Comparison of ENCODE assay signal across 14 mouse cellular contexts in the genomic region with DNA sequence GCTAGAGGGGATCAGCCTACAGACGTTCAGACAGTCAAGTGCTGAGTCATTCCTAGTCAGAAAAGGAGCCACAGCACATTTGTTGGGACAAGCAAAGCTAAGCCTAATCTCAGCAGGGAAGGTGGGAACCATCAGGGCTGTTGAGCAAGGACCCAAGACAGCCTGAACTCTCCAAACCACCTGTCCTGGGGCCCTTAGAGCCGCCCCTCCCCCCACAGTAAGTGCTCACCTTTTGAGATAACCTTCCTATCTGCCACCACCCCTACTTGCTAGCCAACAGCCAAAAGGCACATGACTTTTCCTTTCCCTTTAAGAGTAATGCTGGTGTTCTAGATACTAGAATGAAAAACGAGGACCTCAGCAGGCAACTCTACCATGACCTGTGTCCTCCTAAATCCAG. TPM values are rescaled to one million over a fixed set of nuclear protein-coding genes. Genes with fewer than 3 reads are reported as not detected.
DNase-seq lines count a peak whose midpoint lies in the region; ATAC-seq and TF ChIP-seq lines count a peak whose summit lies in the region.
"Had no signal": no experiment of that assay in that cellular context is flagged by ENCODE, and none has a peak within 500 bp of the region (broad histone marks: within the 10 kb centered on the region; RNA-seq: fewer than 3 reads in every experiment).

No protein-coding gene starts in this region.

- TF ChIP-seq CTCF in hindbrain, postnatal 0 days (IDR thresholded peaks at IDR 0.05; ENCODE audit: low read depth), result no peak

- H3K4me2 ChIP-seq in hindbrain, embryonic 12.5 days (replicated peaks), result peak overlapping the region; percentile 97; the same call in 1 of the 2 replicates
- H3K4me2 ChIP-seq in hindbrain, postnatal 0 days (ENCODE audit: low read depth, low read length), result no peak overlapping the region
- no peak overlapping the region for H3K4me2 ChIP-seq in neural tube, embryonic 13.5 days
- 0 out of 2 replicates have a peak overlapping the region, but pooled peaks have one; percentile 94 for H3K4me2 ChIP-seq in embryonic facial prominence, embryonic 14.5 days (ENCODE audit: low read depth, low read length)
- peak overlapping the region; percentile 99 for H3K4me2 ChIP-seq in myocyte (ENCODE audit: low read depth)

- H3K9ac ChIP-seq in hindbrain, embryonic 12.5 days, result no peak overlapping the region
- no peak overlapping the region for H3K9ac ChIP-seq in hindbrain, postnatal 0 days (replicated peaks; ENCODE audit: low read length)
- H3K9ac ChIP-seq in neural tube, embryonic 13.5 days, result no peak overlapping the region
- H3K9ac ChIP-seq in embryonic facial prominence, embryonic 14.5 days (ENCODE audit: low read depth, low read length), result no peak overlapping the region

- peaks cover 17% of the 10 kb centered on the region for H3K79me2 ChIP-seq in myocyte (ENCODE audit: control insufficient read depth, insufficient read depth)

- H3K36me3 ChIP-seq in hindbrain, embryonic 12.5 days, result peaks cover 59% of the 10 kb centered on the region
- peaks cover 43% of the 10 kb centered on the region for H3K36me3 ChIP-seq in hindbrain, postnatal 0 days (ENCODE audit: insufficient read depth, low read length)
- peaks cover 64% of the 10 kb centered on the region for H3K36me3 ChIP-seq in neural tube, embryonic 13.5 days
- H3K36me3 ChIP-seq in embryonic facial prominence, embryonic 14.5 days (ENCODE audit: control insufficient read depth, insufficient read depth, low read length), result peaks cover 58% of the 10 kb centered on the region
- H3K36me3 ChIP-seq in myocyte (ENCODE audit: control insufficient read depth, insufficient read depth), result no peaks in the 10 kb centered on the region

- no peak for ATAC-seq in hindbrain, embryonic 12.5 days (ENCODE audit: low FRiP score)
- ATAC-seq in hindbrain, postnatal 0 days, result no peak
- no peak for ATAC-seq in neural tube, embryonic 13.5 days (ENCODE audit: low read depth)
- ATAC-seq in embryonic facial prominence, embryonic 14.5 days (ENCODE audit: low read depth), result no peak

- no peak overlapping the region for H3ac ChIP-seq in myocyte (ENCODE audit: control insufficient read depth, insufficient read length)

- no peak for DNase-seq in hindbrain, postnatal 0 days (ENCODE audit: low spot score)
- no peak for DNase-seq in neural tube, embryonic 10.5 days (ENCODE audit: extremely low spot score, low spot score)
- DNase-seq in embryonic facial prominence, embryonic 14.5 days (ENCODE audit: low spot score), result no peak
- DNase-seq in layer of hippocampus, postnatal 10 days (ENCODE audit: low spot score in 2 of 2), result no peak
- no peak for DNase-seq in spleen, postnatal 10 days (ENCODE audit: low spot score in 2 of 2)
- DNase-seq: adrenal gland, postnatal 14 days; cerebellum, postnatal 36 days; kidney, postnatal 14 days; layer of hippocampus, postnatal 36 days; thymus, adult 18-20 months had no signal

- H3K4me3 ChIP-seq in hindbrain, embryonic 12.5 days, result no peak overlapping the region
- no peak overlapping the region for H3K4me3 ChIP-seq in hindbrain, postnatal 0 days (ENCODE audit: low read length)
- H3K4me3 ChIP-seq in neural tube, embryonic 13.5 days, result 0 out of 2 replicates have a peak overlapping the region, but pooled peaks have one; percentile 78
- H3K4me3 ChIP-seq in embryonic facial prominence, embryonic 14.5 days (ENCODE audit: low read depth, low read length), result no peak overlapping the region
- H3K4me3 ChIP-seq in myocyte, result peak overlapping the region; percentile 95

- no peaks in the 10 kb centered on the region for H3K27me3 ChIP-seq in hindbrain, embryonic 12.5 days
- H3K27me3 ChIP-seq in hindbrain, postnatal 0 days (ENCODE audit: insufficient read depth, low read length), result no peaks in the 10 kb centered on the region
- H3K27me3 ChIP-seq in neural tube, embryonic 13.5 days, result no peaks in the 10 kb centered on the region
- no peaks in the 10 kb centered on the region for H3K27me3 ChIP-seq in embryonic facial prominence, embryonic 14.5 days (replicated peaks; ENCODE audit: control insufficient read depth, insufficient read depth, low read length)
- H3K27me3 ChIP-seq in myocyte (ENCODE audit: control insufficient read depth, insufficient read depth, insufficient read length), result no peaks in the 10 kb centered on the region
- H3K27me3 ChIP-seq: limb, embryonic 15.5 days had no signal

- no peak for TF ChIP-seq POLR2A in myocyte (IDR thresholded peaks at IDR 0.05; ENCODE audit: insufficient read length, low read depth)

- WGBS in hindbrain, embryonic 12.5 days, result 90% methylated on average over 3 of the region's 3 CpGs
- WGBS in hindbrain, postnatal 0 days, result 89% methylated on average over 3 of the region's 3 CpGs
- WGBS in neural tube, embryonic 13.5 days, result 89% methylated on average over 3 of the region's 3 CpGs
- WGBS in embryonic facial prominence, embryonic 14.5 days, result 76% methylated on average over 3 of the region's 3 CpGs

- H3K9me3 ChIP-seq in hindbrain, embryonic 12.5 days (replicated peaks), result no peaks in the 10 kb centered on the region
- H3K9me3 ChIP-seq in hindbrain, postnatal 0 days (ENCODE audit: low read length), result no peaks in the 10 kb centered on the region
- no peaks in the 10 kb centered on the region for H3K9me3 ChIP-seq in neural tube, embryonic 13.5 days
- H3K9me3 ChIP-seq in embryonic facial prominence, embryonic 14.5 days (ENCODE audit: control insufficient read depth, low read length), result no peaks in the 10 kb centered on the region
- H3K9me3 ChIP-seq: limb, embryonic 15.5 days had no signal

- no peak overlapping the region for H3K27ac ChIP-seq in hindbrain, embryonic 12.5 days
- no peak overlapping the region for H3K27ac ChIP-seq in hindbrain, postnatal 0 days
- no peak overlapping the region for H3K27ac ChIP-seq in neural tube, embryonic 13.5 days (replicated peaks)
- H3K27ac ChIP-seq in embryonic facial prominence, embryonic 14.5 days (replicated peaks; ENCODE audit: low read depth, low read length), result no peak overlapping the region
- H3K27ac ChIP-seq: limb, embryonic 15.5 days had no signal

- H3K4me1 ChIP-seq in hindbrain, embryonic 12.5 days, result peaks cover 10% of the 10 kb centered on the region
- H3K4me1 ChIP-seq in hindbrain, postnatal 0 days (ENCODE audit: insufficient read depth, low read length), result peaks cover 9% of the 10 kb centered on the region
- peaks cover 15% of the 10 kb centered on the region for H3K4me1 ChIP-seq in neural tube, embryonic 13.5 days (replicated peaks)
- peaks cover 5% of the 10 kb centered on the region; the same call in 1 of the 2 replicates for H3K4me1 ChIP-seq in embryonic facial prominence, embryonic 14.5 days (ENCODE audit: control insufficient read depth, insufficient read depth, low read length)

TF ChIP-seq in myocyte, 11 proteins besides CTCF, POLR2A, EP300 and RAD21:
- TF ChIP-seq SRF (IDR thresholded peaks at IDR 0.05; ENCODE audit: control insufficient read depth, insufficient read length, low read depth) (no peak), MAX (IDR thresholded peaks at IDR 0.05; ENCODE audit: low read depth) (no peak), CEBPB (IDR thresholded peaks at IDR 0.05; ENCODE audit: insufficient read depth, poor library complexity, severe bottlenecking) (no peak), MYOG (IDR thresholded peaks at IDR 0.05; ENCODE audit: control insufficient read depth in 1 of 3, insufficient read depth in 1 of 3, insufficient read length in 2 of 3, low read depth in 2 of 3) (no peak), E2F4 (IDR thresholded peaks at IDR 0.05; ENCODE audit: insufficient read depth) (no peak), REST (IDR thresholded peaks at IDR 0.05; ENCODE audit: insufficient read depth, insufficient read length) (no peak)

RNA-seq across cellular contexts. Expression of gene Pwp2, which starts 1.4 kb away (rescaled TPM):
- 20.9 and 21.2 TPM in 2 replicates for polyA plus RNA-seq in hindbrain, embryonic 12.5 days (2016; fragmentation: Nextera tagmentation; extraction: Ambion mirVana)
- total RNA-seq in hindbrain, postnatal 0 days (2014; rRNA removed), result 18.5 and 22.4 TPM in 2 replicates
- polyA plus RNA-seq in hindbrain, postnatal 0 days (2015; fragmentation: Nextera tagmentation; extraction: Ambion mirVana), result 11.3 and 11.7 TPM in 2 replicates
- polyA plus RNA-seq in neural tube, embryonic 13.5 days (2015; fragmentation: Nextera tagmentation; extraction: Ambion mirVana), result 15.2 and 15.8 TPM in 2 replicates
- polyA plus RNA-seq in embryonic facial prominence, embryonic 14.5 days (2014; fragmentation: Nextera tagmentation; extraction: Ambion mirVana), result 16.0 and 17.2 TPM in 2 replicates
- polyA plus RNA-seq in myocyte (2012; fragmentation: generic; extraction: Trizol), result 22.1 TPM
- 10 to 100 TPM; 18.1 to 21.0 TPM for total RNA-seq in layer of hippocampus, postnatal 10 days (2021)

RNA-seq across cellular contexts. Expression of gene D10Jhu81e, which starts 14.0 kb away (rescaled TPM):
- polyA plus RNA-seq in hindbrain, embryonic 12.5 days (2016; fragmentation: Nextera tagmentation; extraction: Ambion mirVana), result 20.1 and 24.4 TPM in 2 replicates
- 110 and 115 TPM in 2 replicates for total RNA-seq in hindbrain, postnatal 0 days (2014; rRNA removed)
- polyA plus RNA-seq in hindbrain, postnatal 0 days (2015; fragmentation: Nextera tagmentation; extraction: Ambion mirVana), result 31.5 and 32.2 TPM in 2 replicates
- 20.8 and 22.5 TPM in 2 replicates for polyA plus RNA-seq in neural tube, embryonic 13.5 days (2015; fragmentation: Nextera tagmentation; extraction: Ambion mirVana)
- polyA plus RNA-seq in embryonic facial prominence, embryonic 14.5 days (2014; fragmentation: Nextera tagmentation; extraction: Ambion mirVana), result 27.2 and 30.5 TPM in 2 replicates
- 73.6 TPM for polyA plus RNA-seq in myocyte (2012; fragmentation: generic; extraction: Trizol)
- 10 to 100 TPM; 90.8 to 97.1 TPM for total RNA-seq in layer of hippocampus, postnatal 10 days (2021)

Comparison
In these comparisons a context has a peak if more than half of its experiments do, and no peak if none do; other contexts are left out.
1. H3K4me2 ChIP-seq: peak in hindbrain, embryonic 12.5 days (single experiment), embryonic facial prominence, embryonic 14.5 days (single experiment) and myocyte (single experiment); none in hindbrain, postnatal 0 days (single experiment) and neural tube, embryonic 13.5 days (single experiment).
2. H3K4me3 ChIP-seq: peak in neural tube, embryonic 13.5 days (single experiment) and myocyte (single experiment); none in hindbrain, embryonic 12.5 days (single experiment), hindbrain, postnatal 0 days (single experiment) and embryonic facial prominence, embryonic 14.5 days (single experiment).